Mouse (Mus musculus) granulocyte monocyte progenitor cell, adult 5-6 weeks (primary cell): ENCODE measurements around the gene Tbc1d9. TPM values are rescaled to one million over a fixed set of nuclear protein-coding genes. Genes with fewer than 3 reads are reported as not detected.
"Not testable (repeated sequence)": the region's sequence is repeated elsewhere in the genome, so short reads cannot be mapped to it uniquely, and the experiment has no call there.

ENCODE experiments used
- ATAC-seq: replicated peaks from 2 replicates; pipeline ENCODE4 v1.8.0; 2016; ENCODE audit warnings: mild to moderate bottlenecking, moderate TSS enrichment, inconsistent platforms; ENCODE audit not compliant: poor library complexity, severe bottlenecking
- total RNA-seq, 2 experiments: library from RNA; stranded (forward) in 1 of 2; stranded (reverse) in 1 of 2; fragments of 200-712, 200-1000 nt in 1 of 2; fragments of >200 nt in 1 of 2; fragmentation: Nextera tagmentation in 1 of 2; gene quantifications; 2 replicates each; pipeline ENCODE4 v1.2.3; 2014 to 2017

Gene Tbc1d9
- total RNA-seq, 2 experiments from 2014 or later = 1.8 TPM; not detected in 1

GRCm38 (mm10) chr8:83309836-83310235 lies 144.7 kb downstream of the Tbc1d9 start:
- no peak for ATAC-seq

- ATAC-seq = not testable (repeated sequence)
Measured at GRCm38 (mm10) chr8:83315084-83315483, 149.9 kb downstream of the Tbc1d9 start.

GRCm38 (mm10) chr8:83315691-83316090 lies 150.5 kb downstream of the Tbc1d9 start:
- no peak for ATAC-seq

GRCm38 (mm10) chr8:83320543-83320942 lies 155.4 kb downstream of the Tbc1d9 start:
- ATAC-seq = no peak

- no peak for ATAC-seq
Measured at GRCm38 (mm10) chr8:83322374-83322773, 157.2 kb downstream of the Tbc1d9 start.

Other genes starting within 250 kb of the Tbc1d9 start
- not detected in 2 replicates for gene Gm10645, start 818 bp downstream of the Tbc1d9 start, total RNA-seq (2014; fragmentation: Nextera tagmentation)
- not detected in 2 replicates for gene Gm10645, start 818 bp downstream of the Tbc1d9 start, total RNA-seq (2017)
- gene Ucp1, start 125.0 kb downstream of the Tbc1d9 start, total RNA-seq (2014; fragmentation: Nextera tagmentation) = not detected in 2 replicates
- not detected in 2 replicates for gene Ucp1, start 125.0 kb downstream of the Tbc1d9 start, total RNA-seq (2017)
- 7.2 and 12.3 TPM in 2 replicates for gene Elmod2, start 167.1 kb downstream of the Tbc1d9 start, total RNA-seq (2014; fragmentation: Nextera tagmentation)
- 17.3 and 20.3 TPM in 2 replicates for gene Elmod2, start 167.1 kb downstream of the Tbc1d9 start, total RNA-seq (2017)
- not detected in 2 replicates for gene Mgat4d, start 183.1 kb downstream of the Tbc1d9 start, total RNA-seq (2014; fragmentation: Nextera tagmentation)
- not detected in 2 replicates for gene Mgat4d, start 183.1 kb downstream of the Tbc1d9 start, total RNA-seq (2017)
- gene Clgn, start 224.5 kb downstream of the Tbc1d9 start, total RNA-seq (2014; fragmentation: Nextera tagmentation) = not detected in 2 replicates
- not detected in 2 replicates for gene Clgn, start 224.5 kb downstream of the Tbc1d9 start, total RNA-seq (2017)